Mouse (Mus musculus): Measurements from ENCODE around the gene Reep6. TPM values are rescaled to one million over a fixed set of nuclear protein-coding genes. Genes with fewer than 3 reads are reported as not detected.

Gene Reep6
- 4.2 and 5.7 TPM in 2 replicates for polyA plus RNA-seq (2016; fragmentation: Nextera tagmentation; extraction: Ambion mirVana)

- 4% methylated on average over 36 of the region's 36 CpGs for WGBS
- Histone ChIP-seq H3K4me2 (replicated peaks) (peak within 1 kb of the TSS; percentile 90), H3K9ac (peak within 1 kb of the TSS; percentile 40; the same call in 1 of the 2 replicates), H3K27ac (no peak within 1 kb of the TSS), H3K27me3 (peaks cover 25% of the 10 kb centered on the region), H3K4me1 (peaks cover 6% of the 10 kb centered on the region; the same call in 1 of the 2 replicates), H3K9me3 (no peaks in the 10 kb centered on the region), H3K36me3 (no peaks in the 10 kb centered on the region), H3K4me3 (peak within 1 kb of the TSS; percentile 45)
- ATAC-seq (ENCODE audit: insufficient number of reproducible peaks, insufficient read depth, low FRiP score, low TSS enrichment), result peak; percentile 85
Measured at GRCm38 (mm10) chr10:80329273-80330081, at the start of gene Reep6, which contains the start of gene Pcsk4. Reep6 (plus strand) TSS chr10:80329953. Pcsk4 (minus strand) TSS chr10:80329498.

DNA sequence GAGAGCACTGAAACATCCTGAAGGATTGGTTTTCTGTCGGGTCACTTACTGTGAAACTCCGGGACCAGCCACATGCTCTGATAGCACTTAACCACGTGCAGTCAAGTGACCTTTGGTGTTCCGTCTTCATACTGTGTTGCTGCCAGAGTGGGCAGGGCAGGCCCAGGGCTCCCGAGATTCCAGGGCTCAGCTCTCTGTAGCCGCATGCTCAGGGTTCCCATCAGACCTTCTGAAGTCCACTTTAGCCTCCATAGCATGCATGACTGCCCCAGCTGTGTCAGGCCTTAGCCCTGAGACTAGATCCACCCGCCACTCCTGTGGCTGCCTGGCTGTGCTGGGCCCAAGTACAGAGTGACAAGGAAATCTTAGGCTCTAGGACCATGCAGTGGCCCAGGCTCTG, 48.4 kb upstream of the Reep6 start:
- 83% methylated on average over 7 of the region's 7 CpGs for WGBS
- Histone ChIP-seq H3K36me3 (peaks cover 94% of the 10 kb centered on the region), H3K4me2 (replicated peaks) (no peak overlapping the region), H3K4me3 (no peak overlapping the region), H3K27me3 (no peaks in the 10 kb centered on the region), H3K9me3 (no peaks in the 10 kb centered on the region), H3K9ac (0 out of 2 replicates have a peak overlapping the region, but pooled peaks have one; percentile 10), H3K4me1 (no peaks in the 10 kb centered on the region), H3K27ac (no peak overlapping the region)
- ATAC-seq (ENCODE audit: insufficient number of reproducible peaks, insufficient read depth, low FRiP score, low TSS enrichment), result no peak

GRCm38 (mm10) chr10:80281921-80282371, 47.8 kb upstream of the Reep6 start:
- Histone ChIP-seq H3K36me3 (peaks cover 96% of the 10 kb centered on the region), H3K4me3 (no peak overlapping the region), H3K27me3 (no peaks in the 10 kb centered on the region), H3K27ac (no peak overlapping the region), H3K4me1 (no peaks in the 10 kb centered on the region), H3K9ac (no peak overlapping the region), H3K9me3 (no peaks in the 10 kb centered on the region), H3K4me2 (replicated peaks) (no peak overlapping the region)
- 72% methylated on average over 8 of the region's 8 CpGs for WGBS
- ATAC-seq (ENCODE audit: insufficient number of reproducible peaks, insufficient read depth, low FRiP score, low TSS enrichment), result no peak

- H3K9me3 ChIP-seq, result no peaks in the 10 kb centered on the region
- peaks cover 95% of the 10 kb centered on the region for H3K36me3 ChIP-seq
- H3K4me3 ChIP-seq, result no peak overlapping the region
- WGBS, result 90% methylated on average over 20 of the region's 20 CpGs
- H3K4me2 ChIP-seq (replicated peaks), result no peak overlapping the region
- no peak overlapping the region for H3K9ac ChIP-seq
- H3K27me3 ChIP-seq, result no peaks in the 10 kb centered on the region
- H3K4me1 ChIP-seq, result no peaks in the 10 kb centered on the region
- ATAC-seq (ENCODE audit: insufficient number of reproducible peaks, insufficient read depth, low FRiP score, low TSS enrichment), result no peak
- H3K27ac ChIP-seq, result no peak overlapping the region
Measured at GRCm38 (mm10) chr10:80282481-80283441, 47.0 kb upstream of the Reep6 start.

DNA sequence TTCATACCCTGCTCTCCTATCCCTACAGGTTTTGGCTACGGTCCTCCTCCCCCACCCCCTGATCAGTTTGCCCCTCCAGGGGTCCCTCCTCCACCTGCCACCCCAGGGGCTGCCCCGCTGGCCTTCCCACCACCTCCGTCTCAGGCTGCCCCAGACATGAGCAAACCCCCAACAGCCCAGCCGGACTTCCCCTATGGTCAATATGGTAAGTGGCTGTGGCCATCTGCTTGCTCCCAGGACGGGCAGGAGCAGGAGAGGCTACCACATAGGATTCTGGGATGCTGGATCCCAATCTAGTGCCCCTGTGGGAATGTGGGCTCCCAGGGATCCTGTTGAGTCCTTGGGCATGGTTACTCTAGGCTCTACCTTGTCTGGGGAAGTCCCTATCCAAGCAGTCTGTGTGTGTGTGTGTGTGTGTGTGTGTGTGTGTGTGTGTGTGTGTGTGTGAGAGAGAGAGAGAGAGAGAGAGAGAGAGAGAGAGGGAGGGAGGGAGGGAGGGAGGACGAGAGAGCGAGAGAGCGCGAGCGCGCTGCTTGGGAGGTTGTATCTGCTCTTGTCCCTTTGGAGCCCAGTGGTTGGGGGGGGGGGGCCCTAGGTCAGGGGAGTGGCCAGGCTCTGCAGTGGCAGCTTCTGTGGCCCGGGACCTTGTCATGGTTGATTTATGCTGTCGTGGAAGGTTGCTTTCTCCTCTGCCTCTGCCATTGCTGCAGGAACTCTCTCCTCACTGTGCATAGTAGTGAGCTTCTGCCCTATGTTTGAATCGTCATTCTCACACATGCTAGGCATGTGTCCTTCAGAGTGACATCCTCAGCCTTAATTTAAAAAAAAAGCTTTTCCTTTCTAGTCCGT, 44.3 kb upstream of the Reep6 start:
- H3K27me3 ChIP-seq, result no peaks in the 10 kb centered on the region
- H3K4me3 ChIP-seq, result no peak overlapping the region
- peaks cover 82% of the 10 kb centered on the region for H3K36me3 ChIP-seq
- H3K27ac ChIP-seq, result no peak overlapping the region
- H3K4me2 ChIP-seq (replicated peaks), result no peak overlapping the region
- ATAC-seq (ENCODE audit: insufficient number of reproducible peaks, insufficient read depth, low FRiP score, low TSS enrichment), result no peak
- no peaks in the 10 kb centered on the region for H3K9me3 ChIP-seq
- no peaks in the 10 kb centered on the region for H3K4me1 ChIP-seq
- 0 out of 2 replicates have a peak overlapping the region, but pooled peaks have one; percentile 8 for H3K9ac ChIP-seq
- 76% methylated on average over 9 of the region's 15 CpGs for WGBS

DNA sequence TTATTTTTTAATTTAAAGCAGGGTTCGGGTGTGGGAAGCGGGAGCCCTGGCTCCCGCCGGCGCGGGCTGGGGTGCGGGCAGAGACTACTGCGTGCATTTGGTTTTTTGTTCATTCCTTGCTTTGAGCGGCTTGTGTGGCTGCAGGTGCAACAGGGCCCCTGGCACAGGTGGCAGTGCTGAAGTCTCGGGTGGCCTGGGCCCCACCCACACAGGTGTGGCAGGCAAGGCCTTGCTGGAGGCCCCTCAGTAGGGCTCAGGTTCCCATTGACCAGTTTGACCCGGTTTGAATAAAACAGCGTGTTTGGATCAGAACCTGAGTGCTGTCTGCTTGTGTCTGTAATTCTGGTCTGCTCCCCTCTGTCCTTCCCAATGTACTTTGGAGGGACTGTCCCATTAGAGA, 41.7 kb upstream of the Reep6 start:
- Histone ChIP-seq H3K9me3 (no peaks in the 10 kb centered on the region), H3K4me3 (no peak overlapping the region), H3K27ac (no peak overlapping the region), H3K4me1 (peaks cover under 1% of the 10 kb centered on the region; the same call in 1 of the 2 replicates), H3K27me3 (no peaks in the 10 kb centered on the region), H3K36me3 (peaks cover 56% of the 10 kb centered on the region), H3K4me2 (replicated peaks) (no peak overlapping the region), H3K9ac (no peak overlapping the region)
- no peak for ATAC-seq (ENCODE audit: insufficient number of reproducible peaks, insufficient read depth, low FRiP score, low TSS enrichment)
- WGBS, result 90% methylated on average over 12 of the region's 12 CpGs

- H3K4me2 ChIP-seq (replicated peaks), result no peak overlapping the region
- H3K4me1 ChIP-seq, result peaks cover 6% of the 10 kb centered on the region
- H3K27ac ChIP-seq, result no peak overlapping the region; the same call in 1 of the 2 replicates
- no peak overlapping the region for H3K9ac ChIP-seq
- no peak overlapping the region for H3K4me3 ChIP-seq
- no peak for ATAC-seq (ENCODE audit: insufficient number of reproducible peaks, insufficient read depth, low FRiP score, low TSS enrichment)
- H3K36me3 ChIP-seq, result peaks cover 54% of the 10 kb centered on the region
- H3K27me3 ChIP-seq, result no peaks in the 10 kb centered on the region
- no peaks in the 10 kb centered on the region for H3K9me3 ChIP-seq
- WGBS, result 70% methylated on average over 8 of the region's 8 CpGs
Measured at GRCm38 (mm10) chr10:80288657-80289056, 41.1 kb upstream of the Reep6 start.

- Histone ChIP-seq H3K36me3 (peaks cover 33% of the 10 kb centered on the region), H3K9me3 (no peaks in the 10 kb centered on the region), H3K27ac (peak within 1 kb of the TSS; percentile 91), H3K4me2 (replicated peaks) (peak within 1 kb of the TSS; percentile 95), H3K4me1 (peaks cover 29% of the 10 kb centered on the region), H3K4me3 (peak within 1 kb of the TSS; percentile 99), H3K9ac (peak within 1 kb of the TSS; percentile 99), H3K27me3 (peaks cover 11% of the 10 kb centered on the region)
- ATAC-seq (ENCODE audit: insufficient number of reproducible peaks, insufficient read depth, low FRiP score, low TSS enrichment), result peak; percentile 74; the same call in 1 of the 2 replicates
- WGBS, result under 1% methylated on average over 71 of the region's 72 CpGs
Measured at GRCm38 (mm10) chr10:80292251-80293146, 37.3 kb upstream of the Reep6 start, which contains the start of gene Rps15. Rps15 (plus strand) TSS chr10:80292453.

DNA sequence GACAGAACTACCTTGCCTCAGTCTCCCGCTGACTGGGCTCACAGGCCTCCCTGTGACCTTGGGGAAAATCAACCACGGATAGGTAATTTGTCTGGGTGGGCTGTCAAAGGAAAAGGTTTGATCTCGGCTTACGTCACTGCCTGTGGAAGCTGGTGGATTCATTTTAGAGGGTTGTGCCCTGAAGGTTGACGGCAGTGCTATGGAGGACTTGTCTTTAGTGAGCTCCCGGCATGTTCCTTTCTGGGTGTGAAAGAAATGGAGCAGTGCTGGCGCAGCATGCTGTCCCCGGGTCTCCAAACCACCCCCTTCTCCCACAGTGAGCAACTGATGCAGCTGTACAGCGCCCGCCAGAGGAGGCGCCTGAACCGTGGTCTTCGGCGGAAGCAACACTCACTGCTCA, 36.4 kb upstream of the Reep6 start:
- no peak for ATAC-seq (ENCODE audit: insufficient number of reproducible peaks, insufficient read depth, low FRiP score, low TSS enrichment)
- H3K4me1 ChIP-seq, result peaks cover 32% of the 10 kb centered on the region
- peak overlapping the region; percentile 99 for H3K4me3 ChIP-seq
- peaks cover 26% of the 10 kb centered on the region for H3K36me3 ChIP-seq
- WGBS, result 21% methylated on average over 14 of the region's 14 CpGs
- H3K27me3 ChIP-seq, result peaks cover 19% of the 10 kb centered on the region
- no peaks in the 10 kb centered on the region for H3K9me3 ChIP-seq
- H3K9ac ChIP-seq, result peak overlapping the region; percentile 99
- peak overlapping the region; percentile 91 for H3K27ac ChIP-seq
- peak overlapping the region; percentile 95 for H3K4me2 ChIP-seq (replicated peaks)

DNA sequence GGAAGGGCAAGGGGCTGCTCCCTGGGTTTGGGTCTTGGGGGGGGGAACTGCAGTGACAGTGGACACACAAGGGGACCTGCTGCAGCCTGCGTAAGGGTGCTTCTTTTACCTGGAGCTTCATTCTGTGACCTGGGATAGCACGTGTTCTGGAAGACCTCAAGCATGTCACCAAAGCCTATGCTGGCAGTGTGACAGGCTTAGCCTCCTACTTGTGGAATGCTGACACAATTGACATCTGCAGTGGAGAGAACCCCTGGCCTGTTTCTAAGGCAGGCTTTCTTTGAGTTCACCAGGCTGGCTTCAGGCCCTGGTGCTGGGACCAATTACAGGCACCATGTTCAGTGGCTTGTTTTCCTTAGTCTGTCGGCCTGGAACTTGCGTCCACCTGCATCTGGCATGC, 35.4 kb upstream of the Reep6 start:
- Histone ChIP-seq H3K9me3 (no peaks in the 10 kb centered on the region), H3K9ac (no peak overlapping the region), H3K4me3 (peak overlapping the region; percentile 99; the same call in 1 of the 2 replicates), H3K27me3 (peaks cover 29% of the 10 kb centered on the region), H3K36me3 (peaks cover 19% of the 10 kb centered on the region), H3K27ac (0 out of 2 replicates have a peak overlapping the region, but pooled peaks have one; percentile 36), H3K4me2 (replicated peaks) (no peak overlapping the region), H3K4me1 (peaks cover 37% of the 10 kb centered on the region)
- WGBS, result 63% methylated on average over 4 of the region's 4 CpGs
- ATAC-seq (ENCODE audit: insufficient number of reproducible peaks, insufficient read depth, low FRiP score, low TSS enrichment), result no peak

Measured in embryonic facial prominence, embryonic 12.5 days (tissue).